Mouse (Mus musculus): Measurements from ENCODE around the gene Panx3. TPM values are rescaled to one million over a fixed set of nuclear protein-coding genes. Genes with fewer than 3 reads are reported as not detected.

Panx3 gene
- polyA plus RNA-seq, 1 experiment: not detected

GRCm38 (mm10) chr9:37636800-37637542 lies 32.1 kb downstream of the Panx3 start:
- H3K27ac ChIP-seq (ENCODE audit: insufficient read depth, low read length): 0 out of 2 replicates have a peak overlapping the region, but pooled peaks have one; percentile 42
- peaks cover 6% of the 10 kb centered on the region; the same call in 1 of the 2 replicates for H3K4me1 ChIP-seq (ENCODE audit: control insufficient read depth, insufficient read depth, low read length)
- no peak for TF ChIP-seq CTCF (IDR thresholded peaks at IDR 0.05; ENCODE audit: borderline replicate concordance, insufficient read depth, low read length)
- no peak for TF ChIP-seq POLR2A (IDR thresholded peaks at IDR 0.05; ENCODE audit: low read depth, low read length)
- no peak overlapping the region for H3K4me3 ChIP-seq (ENCODE audit: insufficient read depth, low read length)

- Histone ChIP-seq H3K4me1 (ENCODE audit: control insufficient read depth, insufficient read depth, low read length) (peaks cover 6% of the 10 kb centered on the region; the same call in 1 of the 2 replicates), H3K27ac (ENCODE audit: insufficient read depth, low read length) (no peak overlapping the region), H3K4me3 (ENCODE audit: insufficient read depth, low read length) (no peak overlapping the region)
- TF ChIP-seq CTCF (IDR thresholded peaks at IDR 0.05; ENCODE audit: borderline replicate concordance, insufficient read depth, low read length) (peak; percentile 73; the same call in 1 of the 2 replicates), POLR2A (IDR thresholded peaks at IDR 0.05; ENCODE audit: low read depth, low read length) (no peak)
Observed at GRCm38 (mm10) chr9:37636335-37636734, 32.7 kb downstream of the Panx3 start.

DNA sequence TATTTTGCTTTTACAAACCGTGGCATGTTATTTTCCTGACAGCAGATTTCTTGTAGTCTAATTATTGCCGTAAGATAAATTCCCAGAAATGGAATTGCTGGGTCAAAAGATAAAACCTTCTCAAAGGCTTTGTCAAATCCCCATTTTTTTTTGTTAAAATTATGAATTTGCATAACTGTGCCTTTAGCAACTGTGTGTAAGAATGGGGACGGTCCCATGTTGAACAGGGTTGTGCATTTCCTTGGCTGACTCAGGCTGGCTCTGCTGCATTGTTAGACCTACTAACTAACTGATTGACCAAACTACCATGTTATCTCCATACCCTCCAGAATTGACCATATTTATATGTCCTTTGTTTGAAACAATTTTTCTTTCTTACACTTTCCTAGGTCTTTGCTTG lies 34.8 kb downstream of the Panx3 start:
- peaks cover 9% of the 10 kb centered on the region; the same call in 1 of the 2 replicates for H3K4me1 ChIP-seq (ENCODE audit: control insufficient read depth, insufficient read depth, low read length)
- H3K4me3 ChIP-seq (ENCODE audit: insufficient read depth, low read length): no peak overlapping the region
- H3K27ac ChIP-seq (ENCODE audit: insufficient read depth, low read length): no peak overlapping the region
- TF ChIP-seq POLR2A (IDR thresholded peaks at IDR 0.05; ENCODE audit: low read depth, low read length) (no peak), CTCF (IDR thresholded peaks at IDR 0.05; ENCODE audit: borderline replicate concordance, insufficient read depth, low read length) (no peak)

- Histone ChIP-seq H3K4me1 (ENCODE audit: control insufficient read depth, insufficient read depth, low read length) (peaks cover 7% of the 10 kb centered on the region; the same call in 1 of the 2 replicates), H3K4me3 (ENCODE audit: insufficient read depth, low read length) (no peak overlapping the region), H3K27ac (ENCODE audit: insufficient read depth, low read length) (no peak overlapping the region)
- TF ChIP-seq CTCF (IDR thresholded peaks at IDR 0.05; ENCODE audit: borderline replicate concordance, insufficient read depth, low read length): no peak
- no peak for TF ChIP-seq POLR2A (IDR thresholded peaks at IDR 0.05; ENCODE audit: low read depth, low read length)
Observed at GRCm38 (mm10) chr9:37632305-37632704, 36.7 kb downstream of the Panx3 start.

GRCm38 (mm10) chr9:37629941-37630340 lies 39.1 kb downstream of the Panx3 start:
- TF ChIP-seq CTCF (IDR thresholded peaks at IDR 0.05; ENCODE audit: borderline replicate concordance, insufficient read depth, low read length) (no peak), POLR2A (IDR thresholded peaks at IDR 0.05; ENCODE audit: low read depth, low read length) (no peak)
- H3K4me3 ChIP-seq (ENCODE audit: insufficient read depth, low read length): no peak overlapping the region
- H3K4me1 ChIP-seq (ENCODE audit: control insufficient read depth, insufficient read depth, low read length): 0 out of 2 replicates have a peak, but pooled peaks cover 3% of the 10 kb centered on the region
- no peak overlapping the region for H3K27ac ChIP-seq (ENCODE audit: insufficient read depth, low read length)

GRCm38 (mm10) chr9:37628581-37628980 lies 40.5 kb downstream of the Panx3 start:
- TF ChIP-seq CTCF (IDR thresholded peaks at IDR 0.05; ENCODE audit: borderline replicate concordance, insufficient read depth, low read length) (no peak), POLR2A (IDR thresholded peaks at IDR 0.05; ENCODE audit: low read depth, low read length) (no peak)
- no peak overlapping the region for H3K4me3 ChIP-seq (ENCODE audit: insufficient read depth, low read length)

GRCm38 (mm10) chr9:37627263-37627662 lies 41.8 kb downstream of the Panx3 start:
- no peak for TF ChIP-seq POLR2A (IDR thresholded peaks at IDR 0.05; ENCODE audit: low read depth, low read length)
- no peak for TF ChIP-seq CTCF (IDR thresholded peaks at IDR 0.05; ENCODE audit: borderline replicate concordance, insufficient read depth, low read length)
- no peak overlapping the region for H3K4me3 ChIP-seq (ENCODE audit: insufficient read depth, low read length)
- 0 out of 2 replicates have a peak, but pooled peaks cover 3% of the 10 kb centered on the region for H3K4me1 ChIP-seq (ENCODE audit: control insufficient read depth, insufficient read depth, low read length)
- no peak overlapping the region for H3K27ac ChIP-seq (ENCODE audit: insufficient read depth, low read length)

More at GRCm38 (mm10) chr9:37628581-37628980, 40.5 kb downstream of the Panx3 start:
- Histone ChIP-seq H3K4me1 (ENCODE audit: control insufficient read depth, insufficient read depth, low read length) (0 out of 2 replicates have a peak, but pooled peaks cover 3% of the 10 kb centered on the region), H3K27ac (ENCODE audit: insufficient read depth, low read length) (no peak overlapping the region)

DNA sequence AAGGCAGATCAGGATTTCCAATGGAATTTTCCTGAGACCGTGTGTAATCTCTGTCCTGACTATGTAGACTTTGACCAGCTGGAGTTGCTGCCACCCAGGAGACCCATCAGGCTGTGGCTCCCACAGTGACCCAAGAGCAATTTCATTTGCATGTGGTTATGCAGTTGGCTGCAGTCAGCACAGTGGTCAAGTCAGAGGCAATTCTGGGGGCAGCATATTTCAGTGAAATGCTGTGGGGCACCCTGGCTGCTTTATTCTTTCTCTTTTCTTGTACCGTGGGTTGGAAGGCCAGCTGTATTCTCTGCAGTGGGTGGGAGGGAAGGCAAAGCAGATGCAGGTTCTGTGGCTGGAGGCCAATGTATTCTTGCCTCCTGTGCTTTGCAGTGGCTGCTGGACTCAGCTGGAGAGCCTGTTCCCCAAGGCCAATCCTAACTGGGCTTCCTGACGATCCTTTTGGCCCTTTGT lies 42.9 kb downstream of the Panx3 start:
- no peak overlapping the region for H3K4me3 ChIP-seq (ENCODE audit: insufficient read depth, low read length)
- H3K27ac ChIP-seq (ENCODE audit: insufficient read depth, low read length): no peak overlapping the region
- TF ChIP-seq POLR2A (IDR thresholded peaks at IDR 0.05; ENCODE audit: low read depth, low read length) (no peak), CTCF (IDR thresholded peaks at IDR 0.05; ENCODE audit: borderline replicate concordance, insufficient read depth, low read length) (no peak)
- 0 out of 2 replicates have a peak, but pooled peaks cover 3% of the 10 kb centered on the region for H3K4me1 ChIP-seq (ENCODE audit: control insufficient read depth, insufficient read depth, low read length)

DNA sequence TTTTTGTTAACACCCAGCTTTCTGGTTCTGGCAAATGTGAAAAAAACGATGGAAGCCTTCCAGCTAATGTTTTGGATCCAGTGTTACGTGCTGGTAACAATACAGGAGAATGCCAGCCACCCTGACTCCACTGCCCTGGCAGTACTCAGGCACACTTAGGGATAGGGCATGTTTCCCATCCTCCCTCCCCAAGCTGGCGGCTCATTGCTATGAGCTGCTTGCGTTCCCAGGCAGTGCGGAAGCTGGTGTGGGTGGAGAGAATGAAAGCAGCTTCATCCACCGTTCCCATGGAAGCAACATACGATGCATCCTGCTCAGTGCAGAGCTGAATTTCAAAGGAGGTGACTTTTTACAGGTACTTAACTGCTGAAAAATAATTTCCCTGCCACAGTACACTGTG lies 43.4 kb downstream of the Panx3 start:
- H3K27ac ChIP-seq (ENCODE audit: insufficient read depth, low read length): no peak overlapping the region
- TF ChIP-seq POLR2A (IDR thresholded peaks at IDR 0.05; ENCODE audit: low read depth, low read length) (no peak), CTCF (IDR thresholded peaks at IDR 0.05; ENCODE audit: borderline replicate concordance, insufficient read depth, low read length) (no peak)
- H3K4me3 ChIP-seq (ENCODE audit: insufficient read depth, low read length): no peak overlapping the region
- no peaks in the 10 kb centered on the region for H3K4me1 ChIP-seq (ENCODE audit: control insufficient read depth, insufficient read depth, low read length)

- TF ChIP-seq CTCF (IDR thresholded peaks at IDR 0.05; ENCODE audit: borderline replicate concordance, insufficient read depth, low read length) (no peak), POLR2A (IDR thresholded peaks at IDR 0.05; ENCODE audit: low read depth, low read length) (no peak)
- Histone ChIP-seq H3K4me3 (ENCODE audit: insufficient read depth, low read length) (no peak overlapping the region), H3K27ac (ENCODE audit: insufficient read depth, low read length) (no peak overlapping the region), H3K4me1 (ENCODE audit: control insufficient read depth, insufficient read depth, low read length) (no peaks in the 10 kb centered on the region)
Observed at GRCm38 (mm10) chr9:37625129-37625528, 43.9 kb downstream of the Panx3 start.
